Mouse (Mus musculus): ENCODE measurements at regions not wholly inside any gene's neighbourhood (a gene's known extent, or its start where the extent isn't known, plus 50 kb on each side); places are given as distances from the start of the nearest gene placed in this dataset.

DNA sequence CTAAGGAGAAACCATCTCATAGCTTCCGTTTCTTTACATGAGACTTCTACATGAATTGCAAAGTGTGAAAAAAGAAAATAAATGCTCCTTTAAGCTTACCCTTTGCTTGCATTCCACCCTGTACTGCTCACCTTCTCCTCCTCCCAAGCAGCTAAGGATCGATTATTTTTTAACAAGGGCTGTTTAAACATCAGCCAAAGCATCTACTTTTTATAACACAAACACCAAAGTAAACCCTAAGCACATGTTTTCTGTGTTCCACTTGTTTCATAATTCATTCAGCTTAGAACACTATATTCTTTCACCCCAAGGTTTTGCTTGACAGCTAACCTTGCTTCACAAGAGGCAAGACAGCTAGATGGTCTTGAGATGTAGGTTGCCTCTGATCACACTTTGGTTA lies 129.4 kb upstream of the Tas2r134 start:
- Histone ChIP-seq H3K4me1 (ENCODE audit: control insufficient read depth in 2 of 2, insufficient read depth in 2 of 2, low read length in 2 of 2, poor library complexity in 1 of 2) (no peaks in the 10 kb centered on the region), H3K27ac (ENCODE audit: insufficient read depth, low read depth, low read length, poor library complexity, severe bottlenecking) (no peak overlapping the region), H3K9me3 (ENCODE audit: control insufficient read depth, insufficient read depth, low read depth, low read length) (no peaks in the 10 kb centered on the region), H3K4me3 (ENCODE audit: insufficient read depth in 1 of 2, low read depth in 1 of 2, low read length in 2 of 2, poor library complexity in 1 of 2, severe bottlenecking in 1 of 2) (no peak overlapping the region), H3K36me3 (ENCODE audit: control insufficient read depth, insufficient read depth, low read length, poor library complexity, severe bottlenecking) (no peaks in the 10 kb centered on the region), H3K9ac (ENCODE audit: insufficient read depth, low read depth, low read length, poor library complexity, severe bottlenecking) (no peak overlapping the region)
- no peak for TF ChIP-seq ZNF384 (IDR thresholded peaks at IDR 0.05; ENCODE audit: low read depth, low read length)
- TF ChIP-seq MAFK (IDR thresholded peaks at IDR 0.05; ENCODE audit: insufficient read depth, low read depth, low read length), result no peak
- TF ChIP-seq CHD2 (IDR thresholded peaks at IDR 0.05; ENCODE audit: low read depth, low read length), result no peak
- TF ChIP-seq ZC3H11A (IDR thresholded peaks at IDR 0.05; ENCODE audit: borderline replicate concordance, low read depth, low read length), result no peak
- TF ChIP-seq HCFC1 (IDR thresholded peaks at IDR 0.05; ENCODE audit: borderline replicate concordance, insufficient read depth, low read length), result no peak
- in situ Hi-C loops (cut with MboI; ENCODE audit: low sequenced_read_pairs in 2 of 2, unreplicated experiment in 2 of 2), result no loop called here
- DNase-seq (ENCODE audit: low read depth, low spot score), result no peak

GRCm38 (mm10) chr2:51473753-51474152 lies 153.6 kb upstream of the Tas2r134 start:
- H3K4me1 ChIP-seq (ENCODE audit: control insufficient read depth in 2 of 2, insufficient read depth in 2 of 2, low read length in 2 of 2, poor library complexity in 1 of 2), result no peaks in the 10 kb centered on the region
- no peaks in the 10 kb centered on the region for H3K9me3 ChIP-seq (ENCODE audit: control insufficient read depth, insufficient read depth, low read depth, low read length)
- no peak overlapping the region for H3K27ac ChIP-seq (ENCODE audit: insufficient read depth, low read depth, low read length, poor library complexity, severe bottlenecking)
- no peak overlapping the region for H3K4me3 ChIP-seq (ENCODE audit: insufficient read depth in 1 of 2, low read depth in 1 of 2, low read length in 2 of 2, poor library complexity in 1 of 2, severe bottlenecking in 1 of 2)
- H3K36me3 ChIP-seq (ENCODE audit: control insufficient read depth, insufficient read depth, low read length, poor library complexity, severe bottlenecking), result no peaks in the 10 kb centered on the region
- H3K9ac ChIP-seq (ENCODE audit: insufficient read depth, low read depth, low read length, poor library complexity, severe bottlenecking), result no peak overlapping the region
- TF ChIP-seq MAFK (IDR thresholded peaks at IDR 0.05; ENCODE audit: insufficient read depth, low read depth, low read length) (no peak), ZC3H11A (IDR thresholded peaks at IDR 0.05; ENCODE audit: borderline replicate concordance, low read depth, low read length) (no peak), HCFC1 (IDR thresholded peaks at IDR 0.05; ENCODE audit: borderline replicate concordance, insufficient read depth, low read length) (no peak), ZNF384 (IDR thresholded peaks at IDR 0.05; ENCODE audit: low read depth, low read length) (no peak), CHD2 (IDR thresholded peaks at IDR 0.05; ENCODE audit: low read depth, low read length) (no peak)
- DNase-seq (ENCODE audit: low read depth, low spot score), result no peak
- in situ Hi-C loops (cut with MboI; ENCODE audit: low sequenced_read_pairs in 2 of 2, unreplicated experiment in 2 of 2), result no loop called here

GRCm38 (mm10) chr2:51467027-51467694 lies 160.2 kb upstream of the Tas2r134 start:
- TF ChIP-seq ZC3H11A (IDR thresholded peaks at IDR 0.05; ENCODE audit: borderline replicate concordance, low read depth, low read length), result no peak
- Histone ChIP-seq H3K9ac (ENCODE audit: insufficient read depth, low read depth, low read length, poor library complexity, severe bottlenecking) (no peak overlapping the region), H3K4me3 (ENCODE audit: insufficient read depth in 1 of 2, low read depth in 1 of 2, low read length in 2 of 2, poor library complexity in 1 of 2, severe bottlenecking in 1 of 2) (no peak overlapping the region), H3K27ac (ENCODE audit: insufficient read depth, low read depth, low read length, poor library complexity, severe bottlenecking) (no peak overlapping the region), H3K36me3 (ENCODE audit: control insufficient read depth, insufficient read depth, low read length, poor library complexity, severe bottlenecking) (no peaks in the 10 kb centered on the region), H3K9me3 (ENCODE audit: control insufficient read depth, insufficient read depth, low read depth, low read length) (no peaks in the 10 kb centered on the region), H3K4me1 (ENCODE audit: control insufficient read depth in 2 of 2, insufficient read depth in 2 of 2, low read length in 2 of 2, poor library complexity in 1 of 2) (no peaks in the 10 kb centered on the region)
- in situ Hi-C loops (cut with MboI; ENCODE audit: low sequenced_read_pairs in 2 of 2, unreplicated experiment in 2 of 2), result no loop called here
- no peak for DNase-seq (ENCODE audit: low read depth, low spot score)

- DNase-seq (ENCODE audit: low read depth, low spot score), result no peak
- in situ Hi-C loops (cut with MboI; ENCODE audit: low sequenced_read_pairs in 2 of 2, unreplicated experiment in 2 of 2), result no loop called here
- no peaks in the 10 kb centered on the region for H3K36me3 ChIP-seq (ENCODE audit: control insufficient read depth, insufficient read depth, low read length, poor library complexity, severe bottlenecking)
Measured at GRCm38 (mm10) chr2:51466003-51466402, 161.3 kb upstream of the Tas2r134 start.

DNA sequence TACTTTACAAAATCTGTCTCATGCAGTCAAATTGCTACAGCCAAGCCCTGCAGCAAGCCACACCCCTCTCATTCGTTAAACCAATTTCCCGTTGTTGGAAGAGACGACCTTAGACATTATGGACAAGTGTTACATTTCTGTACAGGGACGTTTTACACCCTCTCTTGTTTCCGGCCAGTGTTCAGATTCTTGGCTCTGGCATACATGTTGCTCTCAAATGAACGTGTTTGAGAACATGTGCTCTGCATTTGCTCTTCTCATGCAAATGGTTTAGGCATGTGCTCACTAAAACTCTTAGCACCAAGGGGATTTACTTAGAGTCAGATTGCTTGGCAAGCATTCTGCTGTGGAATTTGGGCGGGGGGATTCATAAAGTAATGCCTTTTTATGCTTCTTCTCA lies 161.7 kb upstream of the Tas2r134 start:
- no peaks in the 10 kb centered on the region for H3K9me3 ChIP-seq (ENCODE audit: control insufficient read depth, insufficient read depth, low read depth, low read length)
- no peak for TF ChIP-seq HCFC1 (IDR thresholded peaks at IDR 0.05; ENCODE audit: borderline replicate concordance, insufficient read depth, low read length)
- no peak for TF ChIP-seq MAFK (IDR thresholded peaks at IDR 0.05; ENCODE audit: insufficient read depth, low read depth, low read length)
- TF ChIP-seq ZNF384 (IDR thresholded peaks at IDR 0.05; ENCODE audit: low read depth, low read length), result no peak
- TF ChIP-seq ZC3H11A (IDR thresholded peaks at IDR 0.05; ENCODE audit: borderline replicate concordance, low read depth, low read length), result no peak
- TF ChIP-seq CHD2 (IDR thresholded peaks at IDR 0.05; ENCODE audit: low read depth, low read length), result no peak
- no peak overlapping the region for H3K9ac ChIP-seq (ENCODE audit: insufficient read depth, low read depth, low read length, poor library complexity, severe bottlenecking)
- H3K4me3 ChIP-seq (ENCODE audit: insufficient read depth in 1 of 2, low read depth in 1 of 2, low read length in 2 of 2, poor library complexity in 1 of 2, severe bottlenecking in 1 of 2), result no peak overlapping the region
- in situ Hi-C loops (cut with MboI; ENCODE audit: low sequenced_read_pairs in 2 of 2, unreplicated experiment in 2 of 2), result no loop called here
- no peaks in the 10 kb centered on the region for H3K36me3 ChIP-seq (ENCODE audit: control insufficient read depth, insufficient read depth, low read length, poor library complexity, severe bottlenecking)
- no peak overlapping the region for H3K27ac ChIP-seq (ENCODE audit: insufficient read depth, low read depth, low read length, poor library complexity, severe bottlenecking)
- H3K4me1 ChIP-seq (ENCODE audit: control insufficient read depth in 2 of 2, insufficient read depth in 2 of 2, low read length in 2 of 2, poor library complexity in 1 of 2), result no peaks in the 10 kb centered on the region
- DNase-seq (ENCODE audit: low read depth, low spot score), result no peak

More at GRCm38 (mm10) chr2:51466003-51466402, 161.3 kb upstream of the Tas2r134 start:
- TF ChIP-seq ZNF384 (IDR thresholded peaks at IDR 0.05; ENCODE audit: low read depth, low read length) (no peak), MAFK (IDR thresholded peaks at IDR 0.05; ENCODE audit: insufficient read depth, low read depth, low read length) (no peak), HCFC1 (IDR thresholded peaks at IDR 0.05; ENCODE audit: borderline replicate concordance, insufficient read depth, low read length) (no peak)
- H3K9ac ChIP-seq (ENCODE audit: insufficient read depth, low read depth, low read length, poor library complexity, severe bottlenecking), result no peak overlapping the region
- H3K27ac ChIP-seq (ENCODE audit: insufficient read depth, low read depth, low read length, poor library complexity, severe bottlenecking), result no peak overlapping the region
- H3K4me1 ChIP-seq (ENCODE audit: control insufficient read depth in 2 of 2, insufficient read depth in 2 of 2, low read length in 2 of 2, poor library complexity in 1 of 2), result no peaks in the 10 kb centered on the region
- no peak overlapping the region for H3K4me3 ChIP-seq (ENCODE audit: insufficient read depth in 1 of 2, low read depth in 1 of 2, low read length in 2 of 2, poor library complexity in 1 of 2, severe bottlenecking in 1 of 2)
- no peaks in the 10 kb centered on the region for H3K9me3 ChIP-seq (ENCODE audit: control insufficient read depth, insufficient read depth, low read depth, low read length)

Data from ES-E14 (cell line).